Mouse (Mus musculus): ENCODE data around the gene Tap1.

- TF ChIP-seq TAL1 (IDR thresholded peaks at IDR 0.05; ENCODE audit: low read length), result no peak
- TF ChIP-seq GATA1 (IDR thresholded peaks at IDR 0.05; ENCODE audit: low read length), result no peak
These were observed 9.1 kb downstream of the Tap1 start for GRCm38 (mm10) chr17:34196491-34196890.
